Mouse (Mus musculus): ENCODE results near the gene Wdr35. TPM values are rescaled to one million over a fixed set of nuclear protein-coding genes. Genes with fewer than 3 reads are reported as not detected.
A peak's percentile ranks its signal among the peaks of the same experiment; 100 is the strongest.
"Not testable (repeated sequence)": the region's sequence is repeated elsewhere in the genome, so short reads cannot be mapped to it uniquely, and the experiment has no call there.

Wdr35 gene
- polyA plus RNA-seq, 1 experiment: 31.9 TPM

DNA sequence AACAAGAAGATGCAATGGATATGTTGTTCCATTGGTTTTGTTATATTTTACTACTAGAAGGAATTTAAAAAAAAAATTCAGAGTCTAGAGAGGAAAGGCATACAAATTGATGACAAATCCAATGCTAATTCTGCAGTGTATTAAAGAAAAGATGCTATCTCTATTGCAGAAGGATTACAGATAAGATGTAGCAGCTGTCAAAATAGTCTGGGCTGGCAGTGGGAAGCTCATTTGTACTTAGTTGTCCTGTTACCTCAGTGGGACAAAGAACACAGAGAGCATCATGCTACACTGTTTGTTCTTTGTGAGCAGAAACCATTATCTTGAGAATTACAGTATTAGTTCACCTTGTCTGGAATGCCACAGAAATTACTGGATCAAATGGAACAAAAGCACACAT lies 53.2 kb downstream of the Wdr35 start:
- Histone ChIP-seq H3K27ac (ENCODE audit: insufficient read depth, low read length) (no peak overlapping the region), H3K4me1 (ENCODE audit: control insufficient read depth, insufficient read depth, low read length) (peaks cover under 1% of the 10 kb centered on the region; the same call in 1 of the 2 replicates), H3K4me3 (ENCODE audit: insufficient read depth, low read length) (no peak overlapping the region)
- no peak for TF ChIP-seq CTCF (IDR thresholded peaks at IDR 0.05; ENCODE audit: borderline replicate concordance, insufficient read depth, low read length)
- TF ChIP-seq POLR2A (IDR thresholded peaks at IDR 0.05; ENCODE audit: low read depth, low read length): no peak

DNA sequence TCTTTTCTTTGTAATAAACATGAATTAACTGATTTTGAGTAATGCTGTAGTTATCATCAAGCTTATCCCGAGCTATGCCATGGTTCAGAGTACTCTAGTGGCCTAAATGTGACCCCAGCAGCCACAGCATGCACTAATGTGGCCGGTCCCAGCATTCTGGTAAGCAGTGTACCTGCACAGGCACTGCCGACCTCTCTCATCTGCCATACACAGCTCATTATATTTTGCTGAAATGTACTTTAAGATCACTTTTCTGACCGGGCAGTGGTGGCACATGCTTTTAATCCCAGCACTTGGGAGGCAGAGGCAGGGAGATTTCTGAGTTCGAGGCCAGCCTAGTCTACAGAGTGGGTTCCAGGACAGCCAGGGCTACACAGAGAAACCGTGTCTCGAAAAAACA lies 55.1 kb downstream of the Wdr35 start:
- not testable (repeated sequence) for H3K27ac ChIP-seq (ENCODE audit: insufficient read depth, low read length); H3K4me1 ChIP-seq (ENCODE audit: control insufficient read depth, insufficient read depth, low read length); H3K4me3 ChIP-seq (ENCODE audit: insufficient read depth, low read length)

DNA sequence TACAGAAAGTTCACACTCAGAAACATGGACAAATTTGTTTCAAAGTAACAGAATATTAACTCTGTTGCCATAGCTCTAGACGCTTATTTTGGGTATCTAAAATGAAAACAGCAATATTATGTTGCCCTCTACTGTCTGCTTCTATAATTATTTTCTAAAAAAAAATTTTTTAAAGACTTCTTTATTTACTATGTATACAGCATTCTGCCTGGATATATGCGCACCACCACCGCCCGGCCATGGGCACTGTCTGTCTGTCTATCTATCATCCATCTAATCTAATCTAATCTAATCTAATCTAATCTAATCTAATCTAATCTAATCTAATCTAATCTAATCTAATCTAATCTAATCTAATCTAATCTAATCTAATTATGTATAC lies 55.8 kb downstream of the Wdr35 start:
- Histone ChIP-seq H3K4me1 (ENCODE audit: control insufficient read depth, insufficient read depth, low read length) (peaks cover 3% of the 10 kb centered on the region; the same call in 1 of the 2 replicates), H3K4me3 (ENCODE audit: insufficient read depth, low read length) (no peak overlapping the region), H3K27ac (ENCODE audit: insufficient read depth, low read length) (no peak overlapping the region)
- TF ChIP-seq CTCF (IDR thresholded peaks at IDR 0.05; ENCODE audit: borderline replicate concordance, insufficient read depth, low read length) (no peak), POLR2A (IDR thresholded peaks at IDR 0.05; ENCODE audit: low read depth, low read length) (no peak)

DNA sequence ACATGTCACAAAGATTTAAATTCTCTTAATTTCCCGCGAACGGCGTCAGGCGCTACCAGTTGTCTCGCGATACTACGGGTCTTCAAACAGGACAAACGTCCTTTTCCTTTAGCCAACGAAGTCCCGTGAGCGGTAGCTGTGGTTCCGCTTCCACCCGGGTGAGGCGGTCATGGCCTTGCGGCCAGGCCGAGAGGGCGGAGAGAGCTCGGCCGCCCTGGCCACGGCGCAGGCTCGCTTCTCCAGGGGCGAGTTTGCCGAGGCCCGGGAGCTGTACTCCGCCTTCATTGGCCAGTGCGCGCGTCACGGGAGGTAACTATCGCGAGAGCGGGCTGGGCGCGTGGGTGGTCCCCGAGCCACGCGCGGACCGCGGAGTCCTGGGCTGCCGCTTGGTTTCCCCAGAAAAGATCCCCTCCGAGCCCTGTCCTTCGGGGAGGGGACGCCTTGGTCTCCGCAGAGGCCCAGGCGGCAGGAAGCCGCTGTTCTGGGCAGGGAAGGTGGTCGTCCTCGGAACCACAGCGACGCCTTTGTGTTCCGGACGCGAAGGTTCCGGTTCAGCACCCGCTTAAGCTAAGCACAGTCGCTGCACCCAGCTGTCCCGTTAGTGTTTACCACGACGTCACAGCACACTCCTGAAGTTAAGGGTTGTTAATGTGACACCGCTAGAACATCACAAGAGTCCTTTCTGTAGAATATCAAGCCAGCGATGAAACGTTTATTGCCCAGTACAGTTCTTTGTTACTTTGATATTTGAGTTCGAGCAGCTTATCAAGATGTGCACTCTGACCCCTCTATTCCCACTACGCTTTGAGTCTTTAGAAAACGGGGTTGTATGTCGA lies 56.4 kb downstream of the Wdr35 start, which contains the start of gene Ttc32:
TSS of gene Ttc32 (plus strand) at position 110 of the 836 bp plus-strand sequence.
- Histone ChIP-seq H3K4me3 (ENCODE audit: insufficient read depth, low read length) (peak within 1 kb of the TSS; percentile 52), H3K27ac (ENCODE audit: insufficient read depth, low read length) (peak within 1 kb of the TSS; percentile 87), H3K4me1 (ENCODE audit: control insufficient read depth, insufficient read depth, low read length) (peaks cover 3% of the 10 kb centered on the region; the same call in 1 of the 2 replicates)
- TF ChIP-seq POLR2A (IDR thresholded peaks at IDR 0.05; ENCODE audit: low read depth, low read length) (peak; percentile 85), CTCF (IDR thresholded peaks at IDR 0.05; ENCODE audit: borderline replicate concordance, insufficient read depth, low read length) (no peak)

DNA sequence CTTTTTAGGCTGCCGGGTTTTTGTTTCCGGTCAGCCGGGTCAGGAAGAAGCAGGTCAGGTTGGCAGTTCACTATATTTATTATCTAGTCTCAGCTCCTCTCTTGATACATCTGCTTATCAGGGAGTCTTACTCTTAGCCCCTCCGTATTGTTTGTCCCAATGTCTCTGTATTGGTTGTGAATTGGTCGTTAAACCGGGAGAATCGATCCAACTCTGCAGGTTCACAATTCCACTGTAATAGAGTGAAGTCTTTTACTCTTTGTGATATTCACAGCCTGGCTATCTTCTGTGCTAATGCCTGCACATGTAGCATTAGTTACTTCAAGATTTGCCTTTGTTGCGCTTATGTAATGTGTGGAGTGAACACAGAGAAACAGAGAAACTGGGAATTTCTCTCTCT lies 57.5 kb downstream of the Wdr35 start:
- TF ChIP-seq CTCF (IDR thresholded peaks at IDR 0.05; ENCODE audit: borderline replicate concordance, insufficient read depth, low read length) (no peak), POLR2A (IDR thresholded peaks at IDR 0.05; ENCODE audit: low read depth, low read length) (no peak)
- Histone ChIP-seq H3K27ac (ENCODE audit: insufficient read depth, low read length) (no peak overlapping the region), H3K4me3 (ENCODE audit: insufficient read depth, low read length) (no peak overlapping the region), H3K4me1 (ENCODE audit: control insufficient read depth, insufficient read depth, low read length) (peaks cover 3% of the 10 kb centered on the region; the same call in 1 of the 2 replicates)

DNA sequence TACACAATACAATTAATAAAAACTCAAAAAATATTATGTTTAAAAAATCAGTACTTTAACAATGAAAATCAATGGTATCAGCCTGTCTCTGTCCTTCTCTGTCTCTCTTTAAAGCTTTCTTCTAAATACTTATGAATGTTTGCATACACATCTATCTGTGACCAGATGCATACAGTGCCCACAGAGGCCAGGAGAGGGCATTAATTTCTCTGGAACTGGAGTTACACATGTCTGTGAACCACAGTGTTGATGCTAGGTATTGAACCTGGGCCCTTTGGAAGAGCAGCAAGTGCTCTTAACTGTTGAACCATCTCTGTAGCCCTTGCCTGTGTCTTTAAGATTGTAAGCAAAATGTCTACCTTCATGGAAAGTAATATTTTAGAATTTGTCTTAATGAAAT lies 59.4 kb downstream of the Wdr35 start:
- Histone ChIP-seq H3K4me3 (ENCODE audit: insufficient read depth, low read length) (no peak overlapping the region), H3K27ac (ENCODE audit: insufficient read depth, low read length) (no peak overlapping the region), H3K4me1 (ENCODE audit: control insufficient read depth, insufficient read depth, low read length) (peaks cover 3% of the 10 kb centered on the region; the same call in 1 of the 2 replicates)
- TF ChIP-seq POLR2A (IDR thresholded peaks at IDR 0.05; ENCODE audit: low read depth, low read length) (no peak), CTCF (IDR thresholded peaks at IDR 0.05; ENCODE audit: borderline replicate concordance, insufficient read depth, low read length) (no peak)

DNA sequence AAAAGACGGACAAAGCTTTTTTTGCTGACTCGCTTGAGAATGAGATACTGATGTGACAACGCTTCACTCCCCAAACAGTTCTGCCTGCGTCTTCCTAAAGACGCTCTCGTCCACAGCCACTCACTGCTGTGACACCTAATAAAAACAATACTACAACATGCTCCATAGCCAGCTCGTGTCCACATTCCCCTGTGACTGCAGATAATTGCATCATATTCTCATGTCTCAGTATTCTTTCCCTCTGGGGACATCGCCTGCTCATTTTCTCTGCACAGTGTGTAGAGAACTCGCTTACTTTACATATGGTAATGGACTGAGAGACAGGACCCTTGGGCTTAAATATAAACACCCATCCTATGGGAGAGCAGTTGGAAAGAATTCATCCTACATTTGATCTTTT lies 62.7 kb downstream of the Wdr35 start:
- Histone ChIP-seq H3K4me3 (ENCODE audit: insufficient read depth, low read length) (no peak overlapping the region), H3K4me1 (ENCODE audit: control insufficient read depth, insufficient read depth, low read length) (peaks cover 3% of the 10 kb centered on the region; the same call in 1 of the 2 replicates), H3K27ac (ENCODE audit: insufficient read depth, low read length) (no peak overlapping the region)
- no peak for TF ChIP-seq CTCF (IDR thresholded peaks at IDR 0.05; ENCODE audit: borderline replicate concordance, insufficient read depth, low read length)
- TF ChIP-seq POLR2A (IDR thresholded peaks at IDR 0.05; ENCODE audit: low read depth, low read length): no peak

DNA sequence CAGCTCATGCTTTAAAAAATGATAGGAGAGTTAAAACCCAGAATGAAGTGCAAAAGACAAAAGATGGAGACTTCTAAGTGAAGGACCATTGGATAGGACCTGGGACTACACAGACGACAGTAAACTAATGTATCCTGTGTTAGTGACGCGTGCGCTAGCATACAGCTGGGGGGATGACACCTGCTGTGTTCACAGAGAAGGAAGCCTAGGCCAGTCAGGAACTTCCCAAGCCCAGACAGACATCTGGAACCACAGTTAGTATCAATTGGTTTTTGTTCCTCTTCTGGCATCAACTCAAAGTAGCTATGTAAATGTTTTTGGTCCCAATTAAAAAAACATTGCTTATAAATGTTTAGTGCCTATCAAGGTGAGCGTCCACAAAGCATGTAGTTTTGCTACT lies 66.5 kb downstream of the Wdr35 start:
- TF ChIP-seq CTCF (IDR thresholded peaks at IDR 0.05; ENCODE audit: borderline replicate concordance, insufficient read depth, low read length) (no peak), POLR2A (IDR thresholded peaks at IDR 0.05; ENCODE audit: low read depth, low read length) (no peak)
- H3K4me3 ChIP-seq (ENCODE audit: insufficient read depth, low read length): no peak overlapping the region
- no peak overlapping the region for H3K27ac ChIP-seq (ENCODE audit: insufficient read depth, low read length)
- H3K4me1 ChIP-seq (ENCODE audit: control insufficient read depth, insufficient read depth, low read length): no peaks in the 10 kb centered on the region

DNA sequence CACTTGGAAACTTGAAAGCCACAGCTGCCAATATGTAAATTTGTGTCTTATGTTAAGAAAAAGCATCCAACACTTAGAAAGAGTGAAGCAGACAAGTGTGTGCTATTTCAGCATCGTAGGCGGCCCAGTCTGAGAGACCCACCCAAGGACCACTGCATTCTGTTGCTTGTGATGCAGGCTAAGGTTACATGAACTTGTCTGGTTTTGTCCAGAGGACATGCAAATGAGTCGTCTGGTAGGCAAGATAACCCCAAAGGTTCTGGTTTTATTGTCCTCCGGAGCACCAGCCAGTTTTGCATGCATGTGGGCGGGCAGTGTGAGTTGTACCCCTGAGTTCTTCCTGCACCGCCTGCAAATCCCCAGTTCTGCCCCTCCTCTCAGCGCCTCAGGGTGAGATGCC lies 67.0 kb downstream of the Wdr35 start:
- Histone ChIP-seq H3K4me1 (ENCODE audit: control insufficient read depth, insufficient read depth, low read length) (no peaks in the 10 kb centered on the region), H3K27ac (ENCODE audit: insufficient read depth, low read length) (no peak overlapping the region), H3K4me3 (ENCODE audit: insufficient read depth, low read length) (no peak overlapping the region)
- no peak for TF ChIP-seq POLR2A (IDR thresholded peaks at IDR 0.05; ENCODE audit: low read depth, low read length)
- no peak for TF ChIP-seq CTCF (IDR thresholded peaks at IDR 0.05; ENCODE audit: borderline replicate concordance, insufficient read depth, low read length)

DNA sequence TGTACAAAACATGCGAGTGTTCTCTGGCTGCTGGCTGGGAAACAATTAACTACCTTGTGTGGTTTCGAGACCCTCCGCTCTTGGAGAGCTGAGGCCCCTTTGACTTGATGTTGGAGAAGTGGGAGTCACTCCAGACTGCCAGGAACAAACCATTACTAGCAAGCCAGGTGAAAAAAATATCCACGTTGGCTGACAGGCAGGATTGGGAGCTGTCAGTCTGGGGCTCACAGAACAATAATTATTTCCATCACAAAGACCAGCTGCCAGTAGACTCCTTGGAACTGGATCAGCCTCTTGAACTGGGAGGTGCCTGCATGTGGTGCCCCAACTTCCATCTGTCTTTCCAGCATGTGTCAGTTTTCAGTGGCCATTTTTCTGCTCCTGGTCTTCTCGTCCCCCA lies 68.6 kb downstream of the Wdr35 start:
- no peak overlapping the region for H3K4me3 ChIP-seq (ENCODE audit: insufficient read depth, low read length)
- no peaks in the 10 kb centered on the region for H3K4me1 ChIP-seq (ENCODE audit: control insufficient read depth, insufficient read depth, low read length)
- no peak overlapping the region for H3K27ac ChIP-seq (ENCODE audit: insufficient read depth, low read length)
- TF ChIP-seq CTCF (IDR thresholded peaks at IDR 0.05; ENCODE audit: borderline replicate concordance, insufficient read depth, low read length) (no peak), POLR2A (IDR thresholded peaks at IDR 0.05; ENCODE audit: low read depth, low read length) (no peak)
